Mouse (Mus musculus): ENCODE data around the gene Ctsa. TPM values are rescaled to one million over a fixed set of nuclear protein-coding genes. Genes with fewer than 3 reads are reported as not detected.

Gene Ctsa
- polyA plus RNA-seq, 1 experiment from 2014 or later: 1,652 TPM

Other genes with a start within 250 kb of the Ctsa start
- not detected in 3 replicates for gene Wfdc6a, start 247.4 kb upstream of the Ctsa start, polyA plus RNA-seq (2018)
- gene Eppin, start 239.3 kb upstream of the Ctsa start, polyA plus RNA-seq (2018): not detected in 3 replicates
- gene Wfdc6b, start 219.4 kb upstream of the Ctsa start, polyA plus RNA-seq (2018): not detected in 3 replicates
- not detected in 3 replicates for gene Wfdc8, start 219.2 kb upstream of the Ctsa start, polyA plus RNA-seq (2018)
- gene Wfdc16, start 194.1 kb upstream of the Ctsa start, polyA plus RNA-seq (2018): not detected in 3 replicates
- gene Wfdc10, start 176.8 kb upstream of the Ctsa start, polyA plus RNA-seq (2018): not detected in 3 replicates
- gene Wfdc9, start 176.3 kb upstream of the Ctsa start, polyA plus RNA-seq (2018): not detected in 3 replicates
- gene Wfdc11, start 158.8 kb upstream of the Ctsa start, polyA plus RNA-seq (2018): not detected in 3 replicates
- not detected in 3 replicates for gene Wfdc13, start 147.8 kb upstream of the Ctsa start, polyA plus RNA-seq (2018)
- not detected in 3 replicates for gene Spint4, start 134.4 kb upstream of the Ctsa start, polyA plus RNA-seq (2018)
- gene Spint5, start 117.6 kb upstream of the Ctsa start, polyA plus RNA-seq (2018): not detected in 3 replicates
- not detected in 3 replicates for gene Wfdc3, start 86.9 kb upstream of the Ctsa start, polyA plus RNA-seq (2018)
- gene Dnttip1, start 86.9 kb upstream of the Ctsa start, polyA plus RNA-seq (2018): 20.7 to 27.5 TPM (median 21.6 TPM) in 3 replicates
- gene Ube2c, start 63.0 kb upstream of the Ctsa start, polyA plus RNA-seq (2018): 1.7 to 21.7 TPM (median 12.8 TPM) in 3 replicates
- not detected in 3 replicates for gene Tnnc2, start 52.9 kb upstream of the Ctsa start, polyA plus RNA-seq (2018)
- 7.1 to 8.5 TPM (median 7.3 TPM) in 3 replicates for gene Snx21, start 47.0 kb upstream of the Ctsa start, polyA plus RNA-seq (2018)
- 9.7 to 17.7 TPM (median 17.1 TPM) in 3 replicates for gene Acot8, start 28.0 kb upstream of the Ctsa start, polyA plus RNA-seq (2018)
- 3.3 to 3.6 TPM (median 3.4 TPM) in 3 replicates for gene Zswim3, start 27.8 kb upstream of the Ctsa start, polyA plus RNA-seq (2018)
- gene Zswim1, start 10.2 kb upstream of the Ctsa start, polyA plus RNA-seq (2018): 4.8 to 5.4 TPM (median 5.2 TPM) in 3 replicates
- gene Spata25, start 4.3 kb upstream of the Ctsa start, polyA plus RNA-seq (2018): 0.80 TPM in 1 of 3 replicates, not detected in the others
- gene Neurl2, start 583 bp downstream of the Ctsa start, polyA plus RNA-seq (2018): 3.9 to 17.8 TPM (median 7.7 TPM) in 3 replicates
- gene Pltp, start 24.8 kb downstream of the Ctsa start, polyA plus RNA-seq (2018): 538 to 865 TPM (median 584 TPM) in 3 replicates
- gene Pcif1, start 46.4 kb downstream of the Ctsa start, polyA plus RNA-seq (2018): 14.5 to 26.1 TPM (median 19.1 TPM) in 3 replicates
- 6.8 to 9.1 TPM (median 7.0 TPM) in 3 replicates for gene Zfp335, start 78.9 kb downstream of the Ctsa start, polyA plus RNA-seq (2018)
- 0.22 to 2.2 TPM (median 0.77 TPM) in 3 replicates for gene Mmp9, start 107.9 kb downstream of the Ctsa start, polyA plus RNA-seq (2018)
- gene Slc12a5, start 127.9 kb downstream of the Ctsa start, polyA plus RNA-seq (2018): not detected in 3 replicates
- gene Ncoa5, start 202.0 kb downstream of the Ctsa start, polyA plus RNA-seq (2018): 20.5 to 27.6 TPM (median 25.1 TPM) in 3 replicates
- gene Cd40, start 222.8 kb downstream of the Ctsa start, polyA plus RNA-seq (2018): 6.5 to 14.8 TPM (median 7.5 TPM) in 3 replicates